Mouse (Mus musculus) thymus, postnatal 36 days (tissue): ENCODE data around the gene Slc2a2.
"Not testable (repeated sequence)": the region's sequence is repeated elsewhere in the genome, so short reads cannot be mapped to it uniquely, and the experiment has no call there.

ENCODE experiments used
- DNase-seq, 2 experiments: peaks; one replicate each; pipeline ENCODE4 v3.0.0; 2022; ENCODE audit warnings: mixed read lengths in 2 of 2

The Slc2a2 gene

GRCm38 (mm10) chr3:28736981-28737380 lies 39.3 kb downstream of the Slc2a2 start:
- DNase-seq = no peak

GRCm38 (mm10) chr3:28740353-28740752 lies 42.6 kb downstream of the Slc2a2 start:
- DNase-seq = no peak

GRCm38 (mm10) chr3:28743251-28743650 lies 45.5 kb downstream of the Slc2a2 start:
- DNase-seq = no peak

GRCm38 (mm10) chr3:28745835-28746483 lies 48.3 kb downstream of the Slc2a2 start:
- DNase-seq = peak; percentile 52 to 58

GRCm38 (mm10) chr3:28748151-28748550 lies 50.4 kb downstream of the Slc2a2 start:
- no peak for DNase-seq

- DNase-seq = no peak
Measured at GRCm38 (mm10) chr3:28748956-28749355, 51.3 kb downstream of the Slc2a2 start.

- no peak for DNase-seq
Measured at GRCm38 (mm10) chr3:28755477-28755876, 57.8 kb downstream of the Slc2a2 start.

- DNase-seq = no peak
Measured at GRCm38 (mm10) chr3:28761225-28761789, 63.6 kb downstream of the Slc2a2 start.

- DNase-seq = no peak
Measured at GRCm38 (mm10) chr3:28766935-28767334, 69.2 kb downstream of the Slc2a2 start.

GRCm38 (mm10) chr3:28768222-28768621 lies 70.5 kb downstream of the Slc2a2 start:
- DNase-seq = no peak

GRCm38 (mm10) chr3:28772919-28773318 lies 75.2 kb downstream of the Slc2a2 start:
- not testable (repeated sequence) for DNase-seq

GRCm38 (mm10) chr3:28775361-28775760 lies 77.7 kb downstream of the Slc2a2 start:
- DNase-seq = no peak

GRCm38 (mm10) chr3:28775958-28776357 lies 78.3 kb downstream of the Slc2a2 start:
- DNase-seq = no peak

GRCm38 (mm10) chr3:28776491-28776890 lies 78.8 kb downstream of the Slc2a2 start:
- DNase-seq = no peak

- DNase-seq = no peak
Measured at GRCm38 (mm10) chr3:28780511-28780910, 82.8 kb downstream of the Slc2a2 start.
